Mouse (Mus musculus) layer of hippocampus, postnatal 36 days (tissue): Measurements from ENCODE around the gene Olfr68. TPM values are rescaled to one million over a fixed set of nuclear protein-coding genes. Genes with fewer than 3 reads are reported as not detected.
A peak's percentile ranks its signal among the peaks of the same experiment; 100 is the strongest.
"Not testable (repeated sequence)": the region's sequence is repeated elsewhere in the genome, so short reads cannot be mapped to it uniquely, and the experiment has no call there.

Experiments used
- DNase-seq, 2 experiments: peaks; one replicate each; pipeline ENCODE4 v3.0.0; 2022
- total RNA-seq, 2 experiments: library from RNA; stranded (reverse); gene quantifications; 2 replicates each; pipeline ENCODE4 v1.2.3; 2021

Gene Olfr68
- total RNA-seq = not detected

DNA sequence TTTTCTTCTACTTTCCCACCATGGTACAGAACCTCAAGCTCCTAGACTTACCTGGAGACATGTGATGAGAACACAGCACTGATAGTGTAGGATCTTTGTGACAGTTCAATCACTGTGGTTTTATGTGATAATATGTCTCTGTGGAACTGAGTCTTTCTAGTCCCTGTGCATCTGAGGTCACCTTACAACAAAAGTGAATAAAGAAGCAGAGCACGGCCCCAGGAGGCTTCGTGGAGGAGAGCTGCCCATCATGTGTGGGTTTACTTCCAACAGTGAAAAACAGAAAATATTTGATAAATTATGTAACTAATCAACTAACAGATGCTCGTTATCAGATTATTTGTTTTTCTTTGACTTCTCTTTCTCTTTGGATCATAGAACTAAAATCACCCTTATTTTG lies at the start of gene Olfr68:
Gene Olfr68 (minus strand): TSS at position 101 of the 400 bp plus-strand sequence.
- no peak for DNase-seq

DNA sequence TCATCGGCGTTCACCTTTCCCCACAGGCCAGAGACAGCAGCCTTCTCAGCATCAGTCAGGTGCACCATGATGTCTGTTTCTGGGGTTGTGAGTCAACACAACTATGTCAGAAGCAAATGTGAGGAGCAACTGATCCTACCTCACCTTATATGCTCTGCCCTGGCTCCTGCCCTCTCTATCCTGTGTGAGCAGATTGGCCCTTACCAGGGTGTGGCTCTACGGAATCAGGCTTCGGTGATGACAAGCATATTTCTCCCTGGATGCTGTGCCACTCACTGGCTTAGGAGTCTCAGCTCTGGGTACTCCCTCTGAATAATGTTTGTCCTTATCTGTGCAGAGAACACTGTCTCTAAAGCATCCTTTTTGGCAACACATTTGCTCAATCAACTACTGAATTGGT lies 48.3 kb upstream of the Olfr68 start, which contains the start of gene Hbb-bs:
Gene Hbb-bs (minus strand): TSS at position 289 of the 400 bp plus-strand sequence.
- no peak for DNase-seq

DNA sequence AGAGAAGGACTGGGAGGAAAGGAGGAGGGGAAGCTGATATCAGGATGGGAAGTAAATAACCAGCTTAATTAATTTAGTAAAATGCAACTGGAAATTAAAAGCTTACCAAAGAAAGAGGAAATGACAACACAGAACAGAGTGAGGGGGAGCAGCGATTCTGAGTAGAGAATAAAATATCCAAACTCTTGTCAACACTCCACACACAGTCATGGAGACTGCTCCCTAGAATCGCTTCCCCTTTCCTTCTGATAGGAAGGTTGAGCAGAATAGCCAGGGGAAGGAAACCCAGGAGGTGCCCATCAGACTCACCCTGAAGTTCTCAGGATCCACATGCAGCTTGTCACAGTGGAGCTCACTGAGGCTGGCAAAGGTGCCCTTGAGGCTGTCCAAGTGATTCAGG lies 47.6 kb upstream of the Olfr68 start:
- DNase-seq = not testable (repeated sequence)

DNA sequence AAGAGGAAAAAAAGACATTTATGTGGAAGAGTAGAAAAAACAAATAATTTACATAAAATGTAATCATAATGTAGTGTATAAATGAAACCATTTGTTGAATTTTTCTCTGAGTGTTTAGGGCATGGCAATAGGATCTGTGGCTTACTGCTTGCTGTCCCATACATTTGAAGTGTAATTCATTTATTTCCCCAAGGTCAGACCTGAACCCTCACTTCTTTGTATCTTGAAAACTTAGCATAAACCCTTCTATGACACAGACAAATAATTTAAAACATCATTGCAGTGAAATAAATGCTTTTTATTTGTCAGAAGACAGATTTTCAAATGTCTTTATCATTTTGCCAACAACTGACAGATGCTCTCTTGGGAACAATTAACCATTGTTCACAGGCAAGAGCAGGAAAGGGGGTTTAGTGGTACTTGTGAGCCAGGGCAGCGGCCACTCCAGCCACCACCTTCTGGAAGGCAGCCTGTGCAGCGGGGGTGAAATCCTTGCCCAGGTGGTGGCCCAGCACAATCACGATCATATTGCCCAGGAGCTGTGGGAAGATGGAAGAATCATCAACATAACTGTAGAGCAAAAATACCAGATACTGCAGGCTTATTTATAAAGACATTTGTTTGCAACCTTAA lies 46.9 kb upstream of the Olfr68 start:
- peak in 1 of 2 experiments; percentile 4 for DNase-seq

DNA sequence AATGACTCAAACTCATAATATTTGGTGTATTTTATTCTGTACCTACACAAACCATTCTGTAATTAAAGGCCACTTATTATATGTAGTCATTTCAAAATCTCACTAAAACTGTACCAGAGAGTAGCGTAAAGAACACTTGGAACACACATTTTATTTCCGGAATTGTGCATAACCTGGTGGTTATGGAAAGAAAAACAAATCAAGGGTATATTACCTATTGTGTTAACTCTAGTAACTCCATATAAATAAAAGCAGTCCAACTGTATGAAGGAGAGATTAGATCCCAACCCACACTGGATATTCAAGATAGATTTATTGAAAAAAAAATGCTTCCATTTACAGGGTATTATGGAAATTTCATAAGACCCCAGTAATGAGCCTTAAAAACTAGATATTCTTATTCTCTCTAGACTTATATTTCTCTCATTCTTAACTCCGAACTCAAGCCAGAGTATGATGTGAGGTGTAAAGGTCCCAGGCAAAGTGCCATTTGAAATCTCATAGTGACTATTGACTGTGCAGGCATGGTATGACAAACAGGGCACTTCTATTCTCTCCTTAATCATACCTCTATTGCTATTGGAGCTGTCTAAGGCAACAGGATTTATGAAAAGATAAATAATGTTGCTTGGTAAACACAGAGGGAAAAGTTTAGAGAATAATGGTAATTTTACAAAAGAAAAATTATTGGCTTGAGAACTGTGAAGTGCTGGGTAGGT lies 46.2 kb upstream of the Olfr68 start:
- DNase-seq = no peak

DNA sequence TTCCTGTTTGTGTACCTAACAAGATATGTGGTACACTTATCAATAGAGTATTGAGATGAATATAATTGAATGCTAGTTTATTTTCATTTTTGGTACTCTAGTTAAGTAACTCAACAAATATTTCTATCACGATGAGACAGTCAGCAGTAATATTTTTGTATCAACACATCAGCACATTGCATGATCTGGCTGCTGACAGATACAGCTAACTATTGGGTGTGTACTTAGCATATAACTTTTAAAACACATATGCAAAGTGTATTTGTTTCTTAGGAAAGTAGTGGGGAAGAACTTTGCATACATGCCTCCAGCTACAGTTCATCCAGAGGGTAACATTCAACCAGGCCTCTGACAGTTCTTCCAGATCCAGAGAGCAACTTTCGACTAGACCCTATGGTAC lies 45.1 kb upstream of the Olfr68 start:
- DNase-seq = no peak

DNA sequence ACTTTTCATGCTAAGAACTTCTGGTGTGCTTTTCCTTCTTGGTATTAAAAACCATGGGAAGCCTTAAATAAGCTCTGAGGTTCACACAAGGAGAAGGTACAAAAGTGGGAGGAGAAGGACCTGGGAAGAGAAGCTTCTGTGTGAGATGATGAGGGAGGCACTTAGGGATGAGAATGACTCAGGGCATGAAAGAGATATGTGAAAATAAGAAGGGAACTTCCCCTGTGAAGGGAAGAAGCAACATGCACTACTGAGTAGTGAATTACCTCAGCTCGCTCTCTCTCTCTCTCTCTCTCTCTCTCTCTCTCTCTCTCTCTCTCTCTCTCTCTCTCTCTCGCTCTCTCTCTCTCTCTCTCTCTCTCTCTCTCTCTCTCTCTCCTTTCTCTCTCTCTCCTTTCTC lies 35.6 kb upstream of the Olfr68 start:
- not testable (repeated sequence) for DNase-seq

GRCm38 (mm10) chr7:103813766-103814165 lies 34.3 kb upstream of the Olfr68 start, which contains the start of gene Hbb-bt:
Gene Hbb-bt, minus strand, starts transcription at chr7:103813996.
- DNase-seq = no peak

- not testable (repeated sequence) for DNase-seq
Observed at GRCm38 (mm10) chr7:103813152-103813551, 33.7 kb upstream of the Olfr68 start.

GRCm38 (mm10) chr7:103812174-103812573 lies 32.7 kb upstream of the Olfr68 start:
- DNase-seq = no peak

- DNase-seq = no peak
Observed at GRCm38 (mm10) chr7:103811223-103811845, 31.8 kb upstream of the Olfr68 start.

- no peak for DNase-seq
Observed at GRCm38 (mm10) chr7:103810746-103811145, 31.2 kb upstream of the Olfr68 start.

DNA sequence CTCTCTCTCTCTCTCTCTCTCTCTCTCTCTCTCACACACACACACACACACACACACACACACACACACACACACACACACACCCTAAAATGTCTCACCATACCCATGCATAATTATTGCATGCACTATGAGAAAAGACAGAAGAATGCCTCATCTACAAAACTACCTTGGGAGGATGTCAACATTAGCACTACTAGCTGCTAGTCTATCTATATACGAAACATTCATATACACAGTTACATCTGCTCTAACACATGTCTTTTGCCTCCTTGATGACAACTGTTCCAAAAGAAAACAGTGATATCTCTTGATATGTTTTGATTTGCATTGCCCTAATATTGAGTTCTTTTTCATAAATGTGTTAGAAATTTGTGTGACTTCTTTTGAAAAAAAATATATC lies 30.8 kb upstream of the Olfr68 start:
- no peak for DNase-seq

GRCm38 (mm10) chr7:103809801-103810155 lies 30.3 kb upstream of the Olfr68 start:
- no peak for DNase-seq

DNA sequence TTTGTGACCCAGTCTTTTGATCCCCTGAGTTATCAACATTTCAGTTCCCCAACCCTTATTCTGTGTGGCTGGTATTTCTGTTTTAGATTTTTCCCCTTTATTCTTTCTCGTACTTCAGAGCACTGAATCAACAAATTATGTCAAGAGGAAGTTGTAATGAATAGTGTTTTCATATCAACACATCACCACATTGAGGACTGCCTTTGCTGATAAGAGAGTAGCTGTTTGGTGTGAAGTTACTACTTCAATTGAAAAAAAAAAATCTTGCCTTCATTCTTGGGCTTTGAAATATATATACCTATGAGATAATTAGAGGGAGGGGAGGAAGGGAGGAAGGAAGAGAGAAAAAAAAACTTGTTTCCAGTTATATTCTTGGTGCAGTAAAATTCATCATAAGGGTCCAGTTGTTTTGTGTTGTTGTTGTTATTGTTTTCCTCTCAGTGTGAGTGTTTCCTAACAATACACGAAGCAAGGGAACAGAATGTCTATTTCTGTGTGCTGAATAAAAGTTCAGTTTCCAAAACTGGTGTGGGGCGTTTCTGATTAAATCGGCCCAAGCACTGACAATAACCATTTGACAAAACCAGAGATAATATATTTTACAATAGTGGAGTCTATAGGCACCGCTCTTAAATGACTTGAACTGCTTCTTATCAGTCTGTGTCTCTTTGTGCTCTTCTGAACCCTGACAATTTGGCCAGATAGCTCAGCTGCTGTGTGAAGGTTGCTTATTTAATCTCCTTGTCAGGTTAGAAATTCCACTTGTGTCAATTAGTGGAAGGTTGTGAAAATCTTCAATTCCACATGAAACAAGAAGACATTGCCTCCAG lies 29.7 kb upstream of the Olfr68 start:
- DNase-seq = no peak

DNA sequence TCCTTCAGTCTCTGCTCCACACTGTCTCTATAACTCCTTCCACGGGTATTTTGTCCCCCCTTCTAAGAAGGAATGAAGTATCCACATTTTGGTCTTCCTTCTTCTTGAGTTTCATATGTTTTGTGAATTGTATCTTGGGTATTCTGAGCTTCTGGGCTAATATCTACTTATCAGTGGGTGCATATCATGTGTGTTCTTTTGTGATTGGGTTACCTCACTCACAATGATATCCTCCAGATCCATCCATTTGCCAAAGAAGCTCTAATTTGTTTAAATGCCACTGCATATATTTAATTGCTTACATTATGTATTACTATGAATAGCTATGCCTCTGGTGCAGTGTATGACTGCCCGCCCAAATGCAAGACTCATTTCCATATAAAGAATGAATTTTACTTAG lies 28.6 kb upstream of the Olfr68 start:
- not testable (repeated sequence) for DNase-seq

GRCm38 (mm10) chr7:103806856-103807255 lies 27.4 kb upstream of the Olfr68 start:
- peak in 1 of 2 experiments; percentile 5 for DNase-seq

- no peak for DNase-seq
Observed at GRCm38 (mm10) chr7:103792669-103793388, 13.3 kb upstream of the Olfr68 start.

DNA sequence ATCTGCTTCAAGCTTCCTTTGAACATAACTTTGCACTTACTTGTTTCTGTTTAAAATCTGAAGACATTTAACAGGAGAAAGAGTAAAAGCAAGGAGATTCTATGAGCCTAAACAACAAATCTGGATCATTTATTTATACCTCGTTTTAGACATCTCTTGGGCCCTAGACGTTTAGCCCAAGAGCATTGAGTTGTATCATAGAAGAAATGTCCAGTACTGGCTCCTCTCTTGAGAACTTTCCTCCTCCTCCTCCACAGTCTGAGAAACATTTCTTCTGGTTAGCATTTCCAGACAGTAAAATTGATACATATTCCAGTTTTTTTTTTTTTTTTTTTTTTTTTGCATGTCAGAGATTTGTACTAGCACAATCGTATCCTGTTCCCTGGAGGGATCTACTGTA lies 12.2 kb upstream of the Olfr68 start, which contains the start of gene Olfr67:
Gene Olfr67 (minus strand): TSS at position 101 of the 400 bp plus-strand sequence.
- DNase-seq = no peak

DNA sequence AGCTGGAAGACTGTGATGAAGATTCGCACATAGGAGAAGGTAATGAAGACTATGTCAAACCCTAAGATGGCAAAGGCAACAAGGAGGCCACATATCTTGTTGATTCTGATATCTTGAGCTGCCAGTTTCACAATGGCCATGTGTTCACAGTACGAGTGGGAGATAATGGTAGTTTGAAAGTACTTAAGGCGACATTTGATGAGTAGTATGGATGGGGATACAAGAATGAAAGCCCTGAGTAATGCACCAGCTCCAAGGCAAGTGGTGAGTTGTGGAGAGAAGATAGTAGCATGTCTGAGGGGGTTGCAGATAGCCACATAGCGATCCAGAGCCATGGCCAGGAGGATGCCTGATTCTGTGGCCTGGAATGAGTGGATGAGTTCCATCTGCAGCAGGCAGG lies 1.8 kb downstream of the Olfr68 start:
- DNase-seq = not testable (repeated sequence)

- DNase-seq = no peak
Observed at GRCm38 (mm10) chr7:103771494-103771893, 8.0 kb downstream of the Olfr68 start, which contains the start of gene Olfr69. Gene Olfr69, minus strand, starts transcription at chr7:103771594.

- DNase-seq = not testable (repeated sequence)
Observed at GRCm38 (mm10) chr7:103767687-103768086, 11.8 kb downstream of the Olfr68 start.
